Mouse (Mus musculus): ENCODE measurements at regions not wholly inside any gene's neighbourhood (a gene's known extent, or its start where the extent isn't known, plus 50 kb on each side); places are given as distances from the start of the nearest gene placed in this dataset.
A peak's percentile ranks its signal among the peaks of the same experiment; 100 is the strongest.

DNA sequence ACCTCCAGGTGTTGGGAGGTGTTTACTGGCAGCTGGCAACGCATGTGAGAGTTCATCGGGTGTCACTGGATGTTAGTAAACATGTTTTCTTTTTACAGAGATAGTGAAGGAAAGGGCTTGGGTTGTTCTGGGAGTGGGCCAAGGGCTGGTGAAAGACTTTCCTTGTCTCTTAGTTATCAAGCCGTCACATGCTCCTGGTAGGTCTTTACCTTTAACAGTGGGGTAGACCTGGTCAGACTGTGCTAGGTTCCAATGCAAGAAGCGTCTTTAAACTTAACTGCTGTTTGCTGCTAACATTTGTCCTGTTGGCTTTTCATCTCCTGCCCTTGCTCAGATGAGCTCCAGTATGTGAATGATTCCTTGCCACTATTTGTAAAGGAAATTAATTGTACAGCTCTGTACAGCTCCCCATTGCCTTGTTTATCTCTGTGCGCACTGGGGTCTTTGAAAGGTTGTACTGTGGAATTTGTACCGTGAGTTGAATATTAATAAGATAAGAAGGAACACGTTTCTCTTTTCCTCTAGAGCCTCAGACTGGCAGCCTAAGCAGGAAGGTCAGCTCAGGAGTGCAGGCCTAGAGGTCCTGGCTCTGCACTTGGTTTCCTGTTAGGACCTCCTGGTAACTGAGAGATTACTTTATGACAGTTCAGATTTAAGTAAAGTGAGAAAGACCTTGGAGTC, 318.3 kb downstream of the Klf5 start:
- DNase-seq = peak; percentile 6

DNA sequence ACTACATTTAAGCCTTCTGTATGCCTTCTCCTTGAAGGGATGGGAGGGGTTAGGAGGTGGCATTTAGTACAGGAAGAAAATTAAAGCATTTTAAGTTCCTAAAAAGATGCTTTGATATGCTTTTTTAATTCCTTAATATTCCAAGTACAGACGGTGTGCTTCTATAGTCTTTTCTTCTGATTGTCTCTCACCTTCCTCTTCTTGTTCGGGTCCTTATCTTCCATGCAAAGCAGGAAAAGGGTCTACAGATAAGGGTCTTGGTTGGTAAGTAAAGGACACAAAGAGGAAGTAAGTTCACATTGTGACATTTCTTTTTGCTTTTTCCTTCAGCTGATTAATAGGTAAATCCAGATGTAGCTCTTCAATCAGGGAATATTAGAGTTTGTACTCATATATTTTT, 318.9 kb downstream of the Klf5 start:
- no peak for DNase-seq

GRCm38 (mm10) chr14:99621538-99621937, 323.0 kb downstream of the Klf5 start:
- DNase-seq = no peak

GRCm38 (mm10) chr14:99624380-99625327, 326.2 kb downstream of the Klf5 start:
- DNase-seq = no peak

DNA sequence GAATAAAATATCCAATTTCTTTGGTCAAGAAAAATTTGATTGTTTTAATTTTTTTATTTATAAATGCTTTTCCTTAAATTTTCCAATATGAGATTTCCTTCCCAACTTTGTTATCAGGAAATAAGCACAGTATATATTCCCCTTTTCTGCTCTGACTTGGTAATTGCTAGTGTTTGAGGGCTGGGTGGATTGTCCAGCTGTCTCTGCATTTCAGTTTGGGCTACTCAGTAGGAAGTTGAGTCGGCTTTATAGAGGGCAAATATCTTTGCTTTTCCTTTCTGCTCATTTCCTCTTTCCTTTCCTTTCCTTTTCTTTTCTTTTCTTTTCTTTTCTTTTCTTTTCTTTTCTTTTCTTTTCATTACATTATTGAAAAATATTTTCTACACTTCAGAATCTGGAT, 329.1 kb downstream of the Klf5 start:
- no peak for DNase-seq

DNA sequence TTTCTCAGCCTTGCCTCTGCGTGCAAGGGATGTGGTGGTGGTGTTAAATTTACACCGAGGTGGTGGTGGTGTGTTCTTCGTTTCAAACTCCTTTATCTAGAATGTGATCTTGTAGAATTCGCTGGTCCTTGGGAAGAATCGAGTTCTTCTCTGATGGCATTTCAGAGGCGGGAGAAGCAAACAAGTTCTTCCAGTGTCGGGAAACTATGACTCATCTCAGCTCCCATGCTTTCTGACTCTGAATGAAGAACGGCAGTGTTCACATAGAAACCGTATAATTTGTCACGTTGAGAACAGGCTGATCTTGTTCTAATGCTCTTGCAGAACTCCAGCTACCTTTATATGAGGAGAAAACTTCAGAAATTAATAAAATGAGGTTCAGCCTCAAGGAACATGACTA, 332.6 kb downstream of the Klf5 start:
- no peak for DNase-seq

- DNase-seq = no peak
Observed at GRCm38 (mm10) chr14:99632444-99632843, 334.0 kb downstream of the Klf5 start.

DNA sequence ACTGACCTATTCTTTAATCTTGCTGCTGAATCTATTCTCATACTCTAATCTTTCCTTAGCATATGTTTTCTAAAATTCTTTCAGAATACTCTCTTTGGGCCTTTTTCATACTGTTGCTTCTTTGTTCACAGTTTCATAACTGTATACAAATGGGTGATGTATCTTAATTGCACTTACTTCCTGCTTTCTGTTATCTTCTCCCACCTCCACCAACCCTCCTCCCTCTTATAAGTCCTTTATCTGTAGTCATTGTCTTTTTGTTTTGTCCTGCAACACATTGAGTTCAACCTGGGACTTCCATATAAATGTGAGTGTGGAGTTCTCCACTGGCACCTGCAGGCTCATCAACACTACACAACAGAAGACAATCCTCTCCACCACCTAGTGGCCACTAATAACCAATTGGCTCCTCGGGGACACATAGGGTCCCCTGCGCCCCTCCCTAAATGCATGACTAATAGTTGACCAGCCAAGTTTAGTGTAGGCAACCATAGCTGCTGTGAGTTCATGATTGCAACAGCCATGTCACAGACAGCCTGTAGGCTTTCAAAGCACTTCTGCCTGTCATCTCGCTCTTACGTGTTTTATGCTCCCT, 337.2 kb downstream of the Klf5 start:
- no peak for DNase-seq

- DNase-seq = no peak
Observed at GRCm38 (mm10) chr14:99641475-99642453, 343.3 kb downstream of the Klf5 start.

DNA sequence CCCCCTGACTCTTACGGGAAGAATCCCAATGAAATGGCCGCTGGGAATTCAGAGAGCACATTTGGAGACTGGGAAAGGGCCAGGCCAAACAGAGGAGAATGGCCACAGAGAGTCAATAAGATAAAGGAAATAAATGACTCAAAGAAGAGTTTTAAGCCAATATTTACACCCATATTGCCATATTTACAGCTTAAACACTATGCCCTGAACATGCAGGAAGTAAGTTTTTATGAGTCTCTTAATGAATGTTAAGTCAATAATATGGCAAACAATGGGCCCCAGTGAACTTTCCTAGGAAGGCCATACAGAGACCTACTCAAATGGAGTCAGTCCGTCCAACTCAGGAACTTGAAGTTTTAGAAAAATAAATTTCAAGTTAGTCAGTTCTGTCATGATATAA, 347.8 kb downstream of the Klf5 start:
- DNase-seq = no peak

DNA sequence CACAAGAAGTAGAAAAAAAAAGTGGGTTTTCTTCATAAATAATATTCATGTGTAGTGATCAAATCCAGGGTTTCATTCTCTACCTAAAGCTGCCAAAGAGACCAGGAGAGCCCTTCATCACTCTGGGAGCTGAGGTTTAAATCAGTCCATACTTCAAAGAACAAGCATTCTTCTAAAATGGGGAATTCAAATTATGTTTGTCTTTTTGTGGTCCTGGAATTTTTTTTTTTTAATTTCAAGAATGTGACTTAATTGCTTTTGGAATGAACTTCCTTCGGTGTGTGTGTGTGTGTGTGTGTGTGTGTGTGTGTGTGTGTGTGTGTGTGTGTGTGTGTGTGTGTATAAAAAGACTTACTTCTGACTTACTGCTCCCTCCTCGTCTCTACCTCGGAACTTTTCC, 375.9 kb downstream of the Klf5 start:
- no peak for DNase-seq

GRCm38 (mm10) chr14:99687062-99687806, 388.7 kb downstream of the Klf5 start:
- no peak for DNase-seq

- DNase-seq = no peak
Observed at GRCm38 (mm10) chr14:99688415-99688814, 389.9 kb downstream of the Klf5 start.

GRCm38 (mm10) chr14:99696301-99696700, 397.8 kb downstream of the Klf5 start:
- DNase-seq = no peak

- no peak for DNase-seq
Observed at GRCm38 (mm10) chr14:99699545-99699944, 401.1 kb downstream of the Klf5 start.

- DNase-seq = no peak
Observed at GRCm38 (mm10) chr14:99706004-99706403, 407.5 kb downstream of the Klf5 start.

DNA sequence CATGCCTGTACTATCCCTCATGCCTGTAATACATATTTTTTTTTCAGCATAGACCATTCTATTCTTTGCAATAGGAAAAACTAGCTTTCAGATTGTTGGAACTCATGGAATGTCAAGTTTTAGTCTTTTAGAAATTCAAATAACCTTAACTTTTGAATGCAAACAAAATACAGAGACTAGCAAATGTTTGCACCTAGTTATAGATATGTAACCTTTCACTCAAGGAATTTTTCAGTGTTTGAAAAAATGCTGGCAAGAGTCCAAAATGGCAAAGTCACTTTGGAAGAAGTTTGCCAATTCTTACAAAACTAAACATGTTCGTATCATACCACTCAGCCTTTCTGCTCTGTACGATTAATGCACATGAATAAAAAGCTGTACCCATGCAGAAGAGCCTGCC, 409.6 kb downstream of the Klf5 start:
- DNase-seq = no peak

DNA sequence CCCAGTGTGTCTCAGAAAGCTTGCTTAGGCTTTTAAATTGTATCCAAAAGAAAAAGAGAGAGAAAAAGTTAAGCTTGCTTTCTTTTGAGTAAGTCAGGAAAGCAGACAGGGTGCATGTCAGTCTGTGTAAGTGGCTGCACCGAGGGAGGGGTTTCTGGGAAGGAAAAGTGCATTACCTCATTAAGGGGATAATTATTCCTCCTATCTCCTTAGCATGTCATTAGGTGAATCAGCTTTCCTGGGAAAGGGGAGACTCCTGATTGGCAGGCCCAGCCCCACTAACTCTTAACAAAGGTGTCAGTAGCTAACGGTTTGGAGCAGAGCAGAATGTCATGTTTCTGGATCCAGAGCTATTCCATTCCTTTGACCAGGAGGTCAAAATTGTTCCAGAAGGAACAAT, 411.3 kb downstream of the Klf5 start:
- no peak for DNase-seq

DNA sequence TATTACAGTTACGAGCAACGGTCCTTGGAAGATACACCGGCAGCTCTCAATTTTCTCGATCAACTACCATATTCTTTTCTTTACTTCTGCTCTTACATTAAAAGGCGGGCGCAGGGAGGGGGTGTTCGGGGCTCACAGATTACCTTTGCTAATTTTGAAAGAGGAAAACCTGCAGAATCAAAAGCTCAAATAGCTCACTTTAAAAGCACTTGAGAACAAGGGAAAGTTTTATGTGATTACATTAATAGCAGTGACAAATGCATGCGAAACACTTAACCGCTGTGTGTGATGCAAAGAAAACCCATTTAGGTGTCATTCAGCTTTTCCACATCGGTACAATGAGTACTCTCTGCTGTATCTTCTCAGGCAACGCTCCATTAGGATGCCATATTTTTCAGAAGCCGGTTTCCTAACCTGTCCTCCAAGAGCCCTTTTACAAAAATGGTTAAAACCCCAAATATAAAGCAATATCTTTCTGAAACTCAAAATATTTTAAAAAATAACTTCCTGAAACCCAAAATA, 412.2 kb downstream of the Klf5 start:
- no peak for DNase-seq

GRCm38 (mm10) chr14:99712624-99713023, 414.1 kb downstream of the Klf5 start:
- DNase-seq = no peak

DNA sequence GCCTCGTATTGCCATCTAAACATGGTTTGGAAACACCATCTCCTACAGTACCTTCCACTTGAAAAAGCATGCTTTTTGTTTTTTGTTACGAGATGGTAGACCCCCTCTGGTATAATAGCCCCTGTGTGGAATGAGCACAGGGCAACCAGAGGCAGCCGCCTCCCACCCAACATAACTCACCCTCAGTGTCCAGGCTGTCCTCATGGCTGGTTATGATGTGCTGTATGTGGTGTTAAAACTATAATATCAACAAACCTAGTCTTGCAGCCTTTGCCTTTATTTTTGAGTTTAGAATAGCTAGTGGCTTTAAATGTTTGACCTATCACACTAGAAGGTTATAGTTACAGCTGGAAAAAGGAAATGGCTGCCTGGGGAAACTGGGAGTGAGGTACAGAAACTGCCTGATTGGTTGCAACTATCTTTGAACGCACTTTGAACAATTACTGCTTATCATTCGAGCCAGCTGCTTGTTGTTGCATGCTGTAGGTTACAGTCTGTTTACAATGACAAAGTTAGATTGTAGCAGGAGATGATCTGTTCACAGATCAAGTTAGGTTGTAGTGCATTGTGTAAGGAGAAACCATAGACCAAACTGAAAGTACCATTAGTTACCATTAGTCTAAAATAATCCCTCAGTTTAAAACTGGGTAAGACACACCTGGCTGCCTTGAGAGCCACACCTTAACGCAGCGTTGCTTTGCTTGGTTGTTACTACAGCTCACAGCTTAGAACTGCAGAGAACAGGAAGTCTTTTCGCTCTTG, 414.8 kb downstream of the Klf5 start:
- DNase-seq = no peak
